Mouse (Mus musculus) lung, adult 2 months (tissue): ENCODE data around the gene Slc43a3.

Experiments used
- CTCF ChIP-seq: fragments of 200-500 bp; IDR thresholded peaks from 2 replicates; pipeline ENCODE4 v1.5.1; 2011; ENCODE audit warnings: mild to moderate bottlenecking, low read length, control low read depth; ENCODE audit not compliant: insufficient read depth
- POLR2A ChIP-seq: fragments of 200-500 bp; IDR thresholded peaks from 2 replicates; pipeline ENCODE4 v1.6.1; 2011; ENCODE audit warnings: low read depth, mild to moderate bottlenecking, control low read depth, low read length, borderline replicate concordance; ENCODE audit errors: extremely low read depth

- TF ChIP-seq POLR2A (no peak), CTCF (no peak)
Measured at GRCm38 (mm10) chr2:84962906-84963507, 26.6 kb downstream of the Slc43a3 start.
